Mouse (Mus musculus) spleen, adult 2 months (tissue): ENCODE data around the gene Polg2.

Source experiments
- CTCF ChIP-seq: fragments of 200-500 bp; IDR thresholded peaks from 2 replicates; pipeline ENCODE4 v1.5.1; 2011; ENCODE audit warnings: mild to moderate bottlenecking, inconsistent platforms; ENCODE audit not compliant: insufficient read depth, insufficient read length, insufficient replicate concordance; ENCODE audit errors: extremely low read depth
- POLR2A ChIP-seq: fragments of 200-500 bp; IDR thresholded peaks from 2 replicates; pipeline ENCODE4 v1.6.1; 2011; ENCODE audit warnings: low read depth, low read length, inconsistent platforms

DNA sequence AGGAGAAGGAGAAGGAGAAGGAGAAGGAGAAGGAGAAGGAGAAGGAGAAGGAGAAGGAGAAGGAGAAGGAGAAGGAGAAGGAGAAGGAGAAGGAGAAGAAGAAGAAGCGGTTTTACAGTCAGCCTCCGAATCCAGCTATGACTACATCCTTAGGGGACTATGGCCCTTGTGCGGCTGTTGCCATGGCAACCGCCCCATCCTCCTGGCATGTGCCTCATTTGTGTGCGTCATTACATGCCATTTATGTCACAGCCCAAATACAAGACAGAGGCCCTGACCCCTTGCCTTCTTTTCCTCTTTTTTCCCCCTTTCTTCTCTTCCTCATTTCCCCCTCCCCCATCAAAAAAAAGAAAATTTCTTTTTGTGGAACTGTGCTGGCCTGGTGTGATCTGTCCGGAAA is 38.1 kb downstream of the Polg2 start:
- TF ChIP-seq CTCF: no peak
- TF ChIP-seq POLR2A: no peak
